Mouse (Mus musculus): ENCODE measurements around the gene Elovl6. TPM values are rescaled to one million over a fixed set of nuclear protein-coding genes. Genes with fewer than 3 reads are reported as not detected.
A peak's percentile ranks its signal among the peaks of the same experiment; 100 is the strongest.

Gene Elovl6
- polyA plus RNA-seq, 1 experiment from 2014 or later, result 25.0 TPM

DNA sequence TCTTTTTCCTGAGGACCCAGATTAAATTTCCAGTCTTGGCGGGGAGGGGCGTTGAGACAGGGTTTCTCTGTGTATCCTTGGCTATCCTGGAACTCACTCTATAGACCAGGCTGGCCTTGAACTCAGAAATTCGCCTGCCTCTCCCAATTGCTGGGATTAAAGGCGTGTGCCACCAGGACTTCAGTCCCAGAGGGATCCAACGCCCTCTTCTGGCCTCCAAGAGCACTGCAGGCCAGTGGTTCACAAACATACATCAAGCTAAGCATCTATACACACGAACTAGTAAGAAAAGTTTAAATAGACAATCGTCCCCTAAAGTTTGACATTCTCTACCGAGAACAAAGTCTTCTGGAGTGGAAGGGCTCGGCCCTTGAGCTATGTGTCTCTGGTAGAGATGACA is 90.0 kb downstream of the Elovl6 start:
- Histone ChIP-seq H3K4me2 (ENCODE audit: low read depth, low read length) (no peak overlapping the region), H3K4me1 (ENCODE audit: control insufficient read depth, insufficient read depth, low read length) (no peaks in the 10 kb centered on the region), H3K9ac (ENCODE audit: low read depth, low read length) (no peak overlapping the region), H3K27me3 (replicated peaks; ENCODE audit: control insufficient read depth, insufficient read depth, low read length) (no peaks in the 10 kb centered on the region), H3K4me3 (ENCODE audit: low read depth, low read length) (no peak overlapping the region), H3K36me3 (ENCODE audit: control insufficient read depth, insufficient read depth, low read length) (0 out of 2 replicates have a peak, but pooled peaks cover 6% of the 10 kb centered on the region), H3K9me3 (ENCODE audit: control insufficient read depth, low read length) (no peaks in the 10 kb centered on the region), H3K27ac (replicated peaks; ENCODE audit: low read depth, low read length) (no peak overlapping the region)
- no peak for ATAC-seq (ENCODE audit: low read depth)
- WGBS, result 74% methylated on average over 9 of the region's 9 CpGs
- no peak for DNase-seq (ENCODE audit: low spot score)

DNA sequence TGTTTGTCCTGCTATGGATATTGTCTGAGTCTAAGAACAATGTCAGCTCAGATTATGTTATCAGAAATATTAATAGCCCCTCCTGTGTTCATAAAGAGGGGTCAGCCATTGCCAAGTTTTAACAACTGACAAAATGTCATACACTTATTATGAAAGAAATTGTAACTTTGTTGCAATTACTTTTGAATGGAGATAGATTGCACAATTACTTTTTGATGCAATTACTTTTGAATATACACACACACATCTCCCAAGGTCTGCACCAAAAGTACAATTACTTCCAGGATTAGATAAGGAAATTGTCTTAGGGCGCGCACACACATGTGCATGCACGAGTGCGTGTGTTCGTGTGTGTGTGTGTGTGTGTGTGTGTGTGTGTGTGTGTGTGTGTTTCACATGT is 90.5 kb downstream of the Elovl6 start:
- H3K27me3 ChIP-seq (replicated peaks; ENCODE audit: control insufficient read depth, insufficient read depth, low read length), result no peaks in the 10 kb centered on the region
- WGBS, result 96% methylated on average over 5 of the region's 5 CpGs
- no peaks in the 10 kb centered on the region for H3K4me1 ChIP-seq (ENCODE audit: control insufficient read depth, insufficient read depth, low read length)
- no peak overlapping the region for H3K4me3 ChIP-seq (ENCODE audit: low read depth, low read length)
- no peak overlapping the region for H3K9ac ChIP-seq (ENCODE audit: low read depth, low read length)
- no peak for DNase-seq (ENCODE audit: low spot score)
- no peak overlapping the region for H3K27ac ChIP-seq (replicated peaks; ENCODE audit: low read depth, low read length)
- no peaks in the 10 kb centered on the region for H3K9me3 ChIP-seq (ENCODE audit: control insufficient read depth, low read length)
- no peak for ATAC-seq (ENCODE audit: low read depth)
- H3K36me3 ChIP-seq (ENCODE audit: control insufficient read depth, insufficient read depth, low read length), result 0 out of 2 replicates have a peak, but pooled peaks cover 6% of the 10 kb centered on the region
- H3K4me2 ChIP-seq (ENCODE audit: low read depth, low read length), result no peak overlapping the region

GRCm38 (mm10) chr3:129624193-129624805 is 92.1 kb downstream of the Elovl6 start:
- WGBS, result 96% methylated on average over 10 of the region's 10 CpGs
- H3K27ac ChIP-seq (replicated peaks; ENCODE audit: low read depth, low read length), result no peak overlapping the region
- H3K4me1 ChIP-seq (ENCODE audit: control insufficient read depth, insufficient read depth, low read length), result no peaks in the 10 kb centered on the region
- ATAC-seq (ENCODE audit: low read depth) (no peak), DNase-seq (ENCODE audit: low spot score) (no peak)
- no peaks in the 10 kb centered on the region for H3K9me3 ChIP-seq (ENCODE audit: control insufficient read depth, low read length)
- H3K27me3 ChIP-seq (replicated peaks; ENCODE audit: control insufficient read depth, insufficient read depth, low read length), result no peaks in the 10 kb centered on the region
- no peak overlapping the region for H3K4me3 ChIP-seq (ENCODE audit: low read depth, low read length)
- no peak overlapping the region for H3K4me2 ChIP-seq (ENCODE audit: low read depth, low read length)
- 0 out of 2 replicates have a peak, but pooled peaks cover 11% of the 10 kb centered on the region for H3K36me3 ChIP-seq (ENCODE audit: control insufficient read depth, insufficient read depth, low read length)
- no peak overlapping the region for H3K9ac ChIP-seq (ENCODE audit: low read depth, low read length)

DNA sequence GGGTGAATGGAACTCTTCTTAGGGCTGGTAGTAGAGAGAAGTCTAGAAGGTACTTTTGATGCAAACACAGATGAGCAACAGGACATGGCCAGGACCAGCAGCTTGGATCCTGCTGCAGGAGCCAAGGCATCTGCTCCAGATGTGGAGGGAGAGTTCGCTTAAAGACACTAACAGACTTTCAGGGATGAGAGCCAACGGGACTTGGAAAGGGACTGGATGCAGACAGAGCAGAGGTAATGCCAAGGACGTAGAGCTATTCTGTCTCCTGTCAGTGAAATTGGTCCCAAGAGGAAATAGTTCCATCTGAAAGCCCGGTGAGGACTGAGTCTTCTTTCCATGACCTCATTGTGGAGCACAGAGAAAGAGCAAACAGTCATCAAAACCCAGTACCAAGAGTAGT is 95.1 kb downstream of the Elovl6 start:
- no peaks in the 10 kb centered on the region for H3K27me3 ChIP-seq (replicated peaks; ENCODE audit: control insufficient read depth, insufficient read depth, low read length)
- peak; percentile 50 for DNase-seq (ENCODE audit: low spot score)
- peaks cover 13% of the 10 kb centered on the region; the same call in 1 of the 2 replicates for H3K36me3 ChIP-seq (ENCODE audit: control insufficient read depth, insufficient read depth, low read length)
- H3K9me3 ChIP-seq (ENCODE audit: control insufficient read depth, low read length), result no peaks in the 10 kb centered on the region
- no peak overlapping the region for H3K9ac ChIP-seq (ENCODE audit: low read depth, low read length)
- ATAC-seq (ENCODE audit: low read depth), result no peak
- H3K4me3 ChIP-seq (ENCODE audit: low read depth, low read length), result no peak overlapping the region
- H3K4me1 ChIP-seq (ENCODE audit: control insufficient read depth, insufficient read depth, low read length), result no peaks in the 10 kb centered on the region
- no peak overlapping the region for H3K4me2 ChIP-seq (ENCODE audit: low read depth, low read length)
- WGBS, result 75% methylated on average over 4 of the region's 4 CpGs
- H3K27ac ChIP-seq (replicated peaks; ENCODE audit: low read depth, low read length), result no peak overlapping the region

DNA sequence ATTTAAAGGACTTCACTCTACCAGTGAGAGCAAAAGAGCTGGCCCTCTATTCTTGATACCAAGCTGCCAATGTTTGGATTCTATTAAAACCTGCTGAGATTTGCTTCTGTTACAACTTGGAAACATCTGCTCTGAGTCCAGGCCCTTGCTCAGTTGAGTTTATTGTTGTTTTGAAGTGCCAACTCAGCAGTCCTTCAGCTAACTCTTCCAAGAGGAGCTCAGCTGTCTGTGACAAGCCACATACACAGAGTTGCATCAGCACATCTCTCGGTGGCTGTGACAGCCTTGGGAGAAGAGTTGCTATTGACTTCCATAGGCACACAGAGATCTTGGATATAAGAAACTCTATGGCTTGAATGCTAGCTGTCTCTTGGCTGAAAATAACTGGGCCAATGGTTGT is 98.9 kb downstream of the Elovl6 start:
- Histone ChIP-seq H3K4me3 (ENCODE audit: low read depth, low read length) (no peak overlapping the region), H3K4me2 (ENCODE audit: low read depth, low read length) (no peak overlapping the region), H3K9ac (ENCODE audit: low read depth, low read length) (no peak overlapping the region), H3K9me3 (ENCODE audit: control insufficient read depth, low read length) (no peaks in the 10 kb centered on the region), H3K36me3 (ENCODE audit: control insufficient read depth, insufficient read depth, low read length) (peaks cover 28% of the 10 kb centered on the region; the same call in 1 of the 2 replicates), H3K27me3 (replicated peaks; ENCODE audit: control insufficient read depth, insufficient read depth, low read length) (no peaks in the 10 kb centered on the region), H3K27ac (replicated peaks; ENCODE audit: low read depth, low read length) (no peak overlapping the region), H3K4me1 (ENCODE audit: control insufficient read depth, insufficient read depth, low read length) (no peaks in the 10 kb centered on the region)
- 65% methylated on average over 1 of the region's 1 CpGs for WGBS
- no peak for ATAC-seq (ENCODE audit: low read depth)
- DNase-seq (ENCODE audit: low spot score), result no peak

GRCm38 (mm10) chr3:129631857-129632256 is 99.7 kb downstream of the Elovl6 start:
- no peak overlapping the region for H3K27ac ChIP-seq (replicated peaks; ENCODE audit: low read depth, low read length)
- no peak for ATAC-seq (ENCODE audit: low read depth)
- DNase-seq (ENCODE audit: low spot score), result no peak
- no peak overlapping the region for H3K4me2 ChIP-seq (ENCODE audit: low read depth, low read length)
- H3K27me3 ChIP-seq (replicated peaks; ENCODE audit: control insufficient read depth, insufficient read depth, low read length), result no peaks in the 10 kb centered on the region
- H3K9me3 ChIP-seq (ENCODE audit: control insufficient read depth, low read length), result no peaks in the 10 kb centered on the region
- peaks cover 28% of the 10 kb centered on the region; the same call in 1 of the 2 replicates for H3K36me3 ChIP-seq (ENCODE audit: control insufficient read depth, insufficient read depth, low read length)
- H3K9ac ChIP-seq (ENCODE audit: low read depth, low read length), result no peak overlapping the region
- H3K4me1 ChIP-seq (ENCODE audit: control insufficient read depth, insufficient read depth, low read length), result no peaks in the 10 kb centered on the region
- no peak overlapping the region for H3K4me3 ChIP-seq (ENCODE audit: low read depth, low read length)
- WGBS, result 87% methylated on average over 5 of the region's 5 CpGs

- WGBS, result 70% methylated on average over 8 of the region's 8 CpGs
- no peaks in the 10 kb centered on the region for H3K9me3 ChIP-seq (ENCODE audit: control insufficient read depth, low read length)
- H3K4me3 ChIP-seq (ENCODE audit: low read depth, low read length), result no peak overlapping the region
- no peaks in the 10 kb centered on the region for H3K4me1 ChIP-seq (ENCODE audit: control insufficient read depth, insufficient read depth, low read length)
- H3K9ac ChIP-seq (ENCODE audit: low read depth, low read length), result no peak overlapping the region
- DNase-seq (ENCODE audit: low spot score) (no peak), ATAC-seq (ENCODE audit: low read depth) (no peak)
- peaks cover 28% of the 10 kb centered on the region; the same call in 1 of the 2 replicates for H3K36me3 ChIP-seq (ENCODE audit: control insufficient read depth, insufficient read depth, low read length)
- H3K4me2 ChIP-seq (ENCODE audit: low read depth, low read length), result no peak overlapping the region
- H3K27me3 ChIP-seq (replicated peaks; ENCODE audit: control insufficient read depth, insufficient read depth, low read length), result no peaks in the 10 kb centered on the region
- no peak overlapping the region for H3K27ac ChIP-seq (replicated peaks; ENCODE audit: low read depth, low read length)
These were observed 101.4 kb downstream of the Elovl6 start for GRCm38 (mm10) chr3:129633518-129633917.

GRCm38 (mm10) chr3:129634260-129634901 is 102.2 kb downstream of the Elovl6 start:
- no peak for ATAC-seq (ENCODE audit: low read depth)

DNA sequence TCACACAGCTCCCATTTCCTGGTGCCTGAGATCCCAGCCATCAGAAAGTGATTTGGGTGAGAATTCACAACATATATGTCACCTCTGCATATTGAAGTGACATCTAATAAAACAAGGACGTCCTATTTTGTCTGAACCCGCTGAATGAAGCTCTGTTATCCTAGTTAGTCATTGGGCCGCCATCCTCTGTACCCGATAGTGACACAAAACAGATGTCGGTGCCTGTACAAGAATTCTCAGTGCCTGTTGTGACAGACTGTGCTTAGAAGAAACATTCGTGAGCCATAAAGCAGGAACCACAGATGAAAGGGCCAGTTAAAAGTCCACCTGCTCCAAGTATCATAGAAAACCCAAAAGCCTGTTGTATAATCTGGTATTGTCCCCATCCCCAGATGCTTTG is 105.3 kb downstream of the Elovl6 start:
- H3K4me2 ChIP-seq (ENCODE audit: low read depth, low read length), result no peak overlapping the region
- DNase-seq (ENCODE audit: low spot score), result no peak
- H3K36me3 ChIP-seq (ENCODE audit: control insufficient read depth, insufficient read depth, low read length), result peaks cover 15% of the 10 kb centered on the region; the same call in 1 of the 2 replicates
- H3K9me3 ChIP-seq (ENCODE audit: control insufficient read depth, low read length), result no peaks in the 10 kb centered on the region
- no peak overlapping the region for H3K27ac ChIP-seq (replicated peaks; ENCODE audit: low read depth, low read length)
- no peak overlapping the region for H3K9ac ChIP-seq (ENCODE audit: low read depth, low read length)
- H3K4me1 ChIP-seq (ENCODE audit: control insufficient read depth, insufficient read depth, low read length), result peaks cover 11% of the 10 kb centered on the region; the same call in 1 of the 2 replicates
- no peak for ATAC-seq (ENCODE audit: low read depth)
- H3K4me3 ChIP-seq (ENCODE audit: low read depth, low read length), result no peak overlapping the region
- 76% methylated on average over 6 of the region's 6 CpGs for WGBS
- H3K27me3 ChIP-seq (replicated peaks; ENCODE audit: control insufficient read depth, insufficient read depth, low read length), result no peaks in the 10 kb centered on the region

More at GRCm38 (mm10) chr3:129634260-129634901, 102.2 kb downstream of the Elovl6 start:
- Histone ChIP-seq H3K9me3 (ENCODE audit: control insufficient read depth, low read length) (no peaks in the 10 kb centered on the region), H3K27ac (replicated peaks; ENCODE audit: low read depth, low read length) (no peak overlapping the region), H3K36me3 (ENCODE audit: control insufficient read depth, insufficient read depth, low read length) (peaks cover 20% of the 10 kb centered on the region; the same call in 1 of the 2 replicates), H3K4me2 (ENCODE audit: low read depth, low read length) (no peak overlapping the region), H3K4me1 (ENCODE audit: control insufficient read depth, insufficient read depth, low read length) (no peaks in the 10 kb centered on the region), H3K4me3 (ENCODE audit: low read depth, low read length) (no peak overlapping the region), H3K27me3 (replicated peaks; ENCODE audit: control insufficient read depth, insufficient read depth, low read length) (no peaks in the 10 kb centered on the region), H3K9ac (ENCODE audit: low read depth, low read length) (no peak overlapping the region)
- WGBS, result 80% methylated on average over 11 of the region's 11 CpGs
- DNase-seq (ENCODE audit: low spot score), result peak; percentile 66

Measured in embryonic facial prominence, embryonic 14.5 days (tissue).